Mouse (Mus musculus): ENCODE measurements around the gene Cnot6l.

GRCm38 (mm10) chr5:96085324-96085723 is 78.6 kb downstream of the Cnot6l start:
- no peak for TF ChIP-seq POLR2A (IDR thresholded peaks at IDR 0.05; ENCODE audit: low read depth, low read length)
- TF ChIP-seq CTCF (IDR thresholded peaks at IDR 0.05; ENCODE audit: extremely low read depth, insufficient read depth, insufficient read length, insufficient replicate concordance): no peak

Measured in spleen, adult 2 months (tissue).